Mouse (Mus musculus) lung, embryonic 15.5 days (tissue): ENCODE results near the gene Prom1. TPM values are rescaled to one million over a fixed set of nuclear protein-coding genes. Genes with fewer than 3 reads are reported as not detected.

Experiments used
- ATAC-seq: fragments of 200-750 bp; cut with Nextera tagmentation; 2 replicates; pipeline ENCODE4 v1.8.0; 2017; ENCODE audit warnings: moderate number of reproducible peaks, borderline replicate concordance; ENCODE audit not compliant: low FRiP score, low TSS enrichment; ENCODE audit errors: extremely low read depth
- H3K27ac ChIP-seq: fragments of 300-500 bp; sonication (generic); 2 replicates; pipeline ENCODE4 v1.5.1; 2015; ENCODE audit warnings: moderate library complexity, mild to moderate bottlenecking, inconsistent platforms
- H3K27me3 ChIP-seq: fragments of 300-500 bp; sonication (generic); 2 replicates; pipeline ENCODE4 v1.6.1; 2015; ENCODE audit warnings: inconsistent platforms
- H3K36me3 ChIP-seq: fragments of 300-500 bp; sonication (generic); 2 replicates; pipeline ENCODE4 v1.6.1; 2015; ENCODE audit warnings: inconsistent platforms
- H3K4me1 ChIP-seq: fragments of 300-500 bp; sonication (generic); 2 replicates; pipeline ENCODE4 v1.6.1; 2015; ENCODE audit warnings: inconsistent platforms
- H3K4me2 ChIP-seq: fragments of 300-500 bp; sonication (generic); 2 replicates; pipeline ENCODE4 v1.6.1; 2015; ENCODE audit warnings: inconsistent platforms, mild to moderate bottlenecking, moderate library complexity
- H3K4me3 ChIP-seq: fragments of 300-500 bp; sonication (generic); 2 replicates; pipeline ENCODE4 v1.5.1; 2015; ENCODE audit warnings: mild to moderate bottlenecking, inconsistent platforms
- H3K9ac ChIP-seq: fragments of 300-500 bp; sonication (generic); 2 replicates; pipeline ENCODE4 v1.6.1; 2015; ENCODE audit warnings: inconsistent platforms
- H3K9me3 ChIP-seq: fragments of 300-500 bp; sonication (generic); 2 replicates; pipeline ENCODE4 v1.6.1; 2016; ENCODE audit warnings: inconsistent platforms
- WGBS: fragments of 180-500 bp; shearing (Covaris S2); methylation state at CpG from one replicate; pipeline ENCODE4 v1.1.7; 2015; 5-methylcytosine and 5-hydroxymethylcytosine counted together
- polyA plus RNA-seq: library from polyadenylated mRNA; unstranded; fragments of >200 nt; fragmentation: Nextera tagmentation; extraction: Ambion mirVana; gene quantifications from 2 replicates; pipeline ENCODE4 v1.2.1, GENCODE M21; 2015

Prom1 gene
- polyA plus RNA-seq, 1 experiment from 2014 or later: 43.0 TPM

DNA sequence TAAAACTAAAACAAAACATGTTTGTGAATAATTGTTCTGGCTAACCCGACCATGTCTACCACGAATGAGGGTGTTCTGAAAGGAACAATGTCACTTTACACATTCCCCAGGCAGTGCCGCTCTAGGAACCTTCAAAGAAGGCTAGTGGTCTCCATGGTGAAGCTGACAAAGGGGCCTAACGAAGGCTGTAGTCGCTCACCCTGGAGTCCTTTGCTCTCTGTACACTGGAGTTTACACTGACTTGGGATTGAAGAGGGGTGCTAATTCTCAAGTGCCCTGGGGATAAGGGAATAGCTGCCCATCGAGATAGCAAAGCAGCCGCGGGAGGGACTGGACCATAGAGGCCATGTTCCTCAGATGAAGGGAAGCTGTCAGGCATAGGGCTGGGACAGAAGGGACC lies 2.9 kb upstream of the Prom1 start:
- Histone ChIP-seq H3K9ac (no peak overlapping the region), H3K9me3 (no peaks in the 10 kb centered on the region), H3K36me3 (no peaks in the 10 kb centered on the region), H3K27me3 (no peaks in the 10 kb centered on the region), H3K27ac (no peak overlapping the region), H3K4me1 (peaks cover 22% of the 10 kb centered on the region), H3K4me3 (no peak overlapping the region), H3K4me2 (no peak overlapping the region)
- ATAC-seq: no peak
- WGBS: 62% methylated on average over 8 of the region's 8 CpGs

DNA sequence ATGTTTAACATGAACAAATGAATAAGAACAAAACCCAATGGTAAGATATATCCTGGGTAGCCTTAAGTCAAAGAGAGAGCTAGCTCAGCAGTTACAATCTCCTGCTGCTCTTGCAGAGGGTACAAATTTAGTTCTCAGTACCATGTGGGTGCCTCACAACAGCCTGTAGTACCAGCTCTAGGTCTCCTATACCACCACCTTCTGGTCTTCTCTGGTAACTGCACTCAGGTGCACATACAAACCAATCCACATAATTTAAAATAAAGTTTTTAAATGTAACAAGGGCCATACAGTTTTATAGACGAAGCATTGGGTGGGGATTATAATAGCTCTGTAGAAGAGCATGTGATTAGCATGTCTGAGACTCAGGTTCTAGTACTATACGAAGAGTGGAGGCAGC lies 2.3 kb upstream of the Prom1 start:
- peaks cover 25% of the 10 kb centered on the region for H3K4me1 ChIP-seq
- no peak overlapping the region for H3K4me2 ChIP-seq
- H3K27ac ChIP-seq: no peak overlapping the region
- no peak overlapping the region for H3K4me3 ChIP-seq
- no peaks in the 10 kb centered on the region for H3K27me3 ChIP-seq
- no peaks in the 10 kb centered on the region for H3K9me3 ChIP-seq
- ATAC-seq: no peak
- no peaks in the 10 kb centered on the region for H3K36me3 ChIP-seq
- H3K9ac ChIP-seq: no peak overlapping the region
- 93% methylated on average over 2 of the region's 2 CpGs for WGBS

DNA sequence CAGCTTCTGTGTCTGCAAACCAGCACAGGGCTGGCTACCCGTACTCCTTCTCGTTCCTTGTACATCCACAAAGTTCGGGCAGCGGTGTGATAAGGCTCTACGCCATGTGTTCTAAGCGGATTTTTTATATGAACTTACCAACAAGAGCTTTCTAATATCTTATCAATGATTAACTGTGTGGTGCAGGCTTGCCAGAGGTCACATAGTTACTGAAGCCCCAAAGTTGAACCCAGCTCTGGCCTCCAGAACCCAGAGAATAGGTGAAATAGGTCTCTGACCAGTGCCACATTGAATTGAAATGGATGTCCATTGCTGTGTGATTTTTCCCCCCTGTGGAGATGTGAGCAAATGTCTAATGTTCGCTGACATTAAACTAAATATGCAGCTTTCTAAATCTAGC lies 1.3 kb upstream of the Prom1 start:
- no peaks in the 10 kb centered on the region for H3K9me3 ChIP-seq
- no peaks in the 10 kb centered on the region for H3K36me3 ChIP-seq
- no peak overlapping the region for H3K9ac ChIP-seq
- H3K27me3 ChIP-seq: no peaks in the 10 kb centered on the region
- WGBS: 89% methylated on average over 7 of the region's 7 CpGs
- no peak overlapping the region for H3K4me2 ChIP-seq
- H3K4me3 ChIP-seq: no peak overlapping the region
- ATAC-seq: no peak
- H3K4me1 ChIP-seq: peaks cover 25% of the 10 kb centered on the region
- no peak overlapping the region for H3K27ac ChIP-seq

DNA sequence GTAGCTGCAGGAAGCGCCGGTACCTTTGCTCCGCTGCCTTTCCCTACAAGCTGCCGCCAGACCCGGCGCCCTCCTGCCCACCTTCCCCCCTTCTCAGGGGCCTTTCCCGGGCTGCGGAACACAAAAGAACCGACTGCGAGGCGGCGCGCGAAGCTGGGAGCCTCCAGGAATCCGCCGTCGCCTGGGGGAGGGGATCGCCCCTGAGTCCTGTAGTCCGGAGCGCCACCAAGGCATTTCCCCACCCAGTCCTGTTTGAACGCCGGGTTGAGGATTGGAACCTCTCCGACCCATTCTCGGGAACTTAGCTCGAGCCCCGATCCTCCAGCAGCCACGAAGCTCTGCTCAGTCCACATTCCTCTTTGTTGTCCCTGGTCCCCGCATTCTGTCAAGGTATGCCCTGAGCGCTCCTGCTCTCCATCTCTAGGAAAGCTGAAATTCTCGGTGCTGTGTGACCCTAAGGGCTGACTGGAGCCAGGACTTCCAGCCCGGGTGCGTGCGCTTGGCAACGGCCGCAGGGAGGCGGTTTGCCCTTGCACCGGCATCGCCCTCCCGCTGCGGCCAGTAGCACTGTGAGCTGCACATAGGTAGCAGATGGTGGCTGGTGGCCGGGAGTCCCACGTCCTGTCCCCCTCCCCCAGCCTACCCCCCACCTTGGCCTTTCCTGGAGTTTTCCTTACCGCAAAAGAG lies 1.1 kb downstream of the Prom1 start:
- peak overlapping the region; percentile 82 for H3K27ac ChIP-seq
- H3K4me1 ChIP-seq: peaks cover 25% of the 10 kb centered on the region
- H3K4me3 ChIP-seq: peak overlapping the region; percentile 62
- peak overlapping the region; percentile 95 for H3K4me2 ChIP-seq
- peak; percentile 66 for ATAC-seq
- H3K9ac ChIP-seq: peak overlapping the region; percentile 72
- H3K36me3 ChIP-seq: no peaks in the 10 kb centered on the region
- under 1% methylated on average over 43 of the region's 43 CpGs for WGBS
- H3K9me3 ChIP-seq: no peaks in the 10 kb centered on the region
- H3K27me3 ChIP-seq: no peaks in the 10 kb centered on the region

DNA sequence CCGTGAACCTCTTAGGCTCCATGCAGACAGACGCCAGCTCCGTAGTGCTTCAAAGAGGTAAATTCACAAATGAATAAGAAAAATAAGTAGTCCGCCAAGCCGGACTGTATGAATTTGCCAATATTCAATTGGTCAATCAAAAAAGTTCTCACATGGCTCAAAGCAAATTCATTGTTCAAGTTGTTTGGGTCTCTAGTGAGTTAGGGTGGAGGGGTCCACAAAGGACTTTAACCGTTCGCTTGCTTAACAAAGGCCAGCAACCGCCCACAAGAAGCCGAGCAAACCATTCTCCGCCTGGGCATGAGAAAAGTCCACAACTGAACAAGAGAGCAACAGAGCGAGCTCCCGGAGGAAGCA lies 1.7 kb downstream of the Prom1 start:
- H3K9ac ChIP-seq: peak overlapping the region; percentile 72
- peak overlapping the region; percentile 82 for H3K27ac ChIP-seq
- peak; percentile 29; the same call in 1 of the 2 replicates for ATAC-seq
- H3K27me3 ChIP-seq: no peaks in the 10 kb centered on the region
- H3K4me1 ChIP-seq: peaks cover 22% of the 10 kb centered on the region
- whole genome bisulfite sequencing: 5% methylated on average over 12 of the region's 12 CpGs
- H3K9me3 ChIP-seq: no peaks in the 10 kb centered on the region
- peak overlapping the region; percentile 62 for H3K4me3 ChIP-seq
- peak overlapping the region; percentile 95 for H3K4me2 ChIP-seq
- no peaks in the 10 kb centered on the region for H3K36me3 ChIP-seq

DNA sequence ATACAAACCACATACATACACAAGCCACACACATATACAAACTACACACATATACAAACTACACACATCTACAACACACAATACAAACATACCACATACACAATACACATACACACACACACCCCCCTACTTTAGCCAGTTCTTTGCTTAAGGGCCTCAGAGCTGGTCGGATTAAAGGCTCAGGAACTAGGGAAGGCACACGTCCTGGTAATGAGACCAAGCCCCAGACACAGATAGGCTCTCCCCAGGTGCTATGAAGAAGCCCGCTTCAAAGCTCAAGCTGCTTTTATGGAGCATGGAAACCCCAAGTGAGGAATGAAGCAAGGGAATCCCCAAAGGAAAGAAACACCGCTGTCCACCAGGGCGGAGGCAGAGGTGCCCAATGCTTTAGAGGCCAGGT lies 4.8 kb downstream of the Prom1 start:
- no peak overlapping the region for H3K4me2 ChIP-seq
- no peak overlapping the region for H3K9ac ChIP-seq
- H3K27me3 ChIP-seq: no peaks in the 10 kb centered on the region
- no peaks in the 10 kb centered on the region for H3K9me3 ChIP-seq
- WGBS: 85% methylated on average over 5 of the region's 5 CpGs
- H3K27ac ChIP-seq: no peak overlapping the region
- H3K36me3 ChIP-seq: peaks cover 11% of the 10 kb centered on the region; the same call in 1 of the 2 replicates
- H3K4me3 ChIP-seq: no peak overlapping the region
- H3K4me1 ChIP-seq: peaks cover 16% of the 10 kb centered on the region
- no peak for ATAC-seq

DNA sequence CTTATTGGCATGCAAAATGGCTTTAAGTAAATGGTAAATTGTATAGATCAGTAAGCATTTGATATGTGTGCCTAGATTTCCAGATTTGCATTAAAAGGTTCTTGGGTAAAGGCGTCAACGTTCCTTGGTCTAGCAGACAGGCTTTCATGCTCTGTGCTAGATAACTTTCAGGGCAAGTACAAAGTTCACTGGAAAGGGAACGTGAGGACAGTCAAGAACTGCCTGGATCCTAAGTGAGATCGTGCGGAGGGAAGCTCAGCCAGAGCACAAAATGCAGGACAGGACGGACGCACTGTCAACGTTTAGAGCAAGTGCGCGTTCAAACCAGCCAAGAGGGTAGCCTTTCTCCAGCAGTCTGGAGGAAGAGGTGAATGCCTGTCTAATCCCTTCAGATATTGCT lies 5.7 kb downstream of the Prom1 start:
- Histone ChIP-seq H3K36me3 (peaks cover 13% of the 10 kb centered on the region; the same call in 1 of the 2 replicates), H3K4me2 (no peak overlapping the region), H3K4me3 (no peak overlapping the region), H3K9me3 (no peaks in the 10 kb centered on the region), H3K27ac (no peak overlapping the region), H3K9ac (no peak overlapping the region), H3K27me3 (no peaks in the 10 kb centered on the region), H3K4me1 (peaks cover 9% of the 10 kb centered on the region; the same call in 1 of the 2 replicates)
- no peak for ATAC-seq
- 80% methylated on average over 10 of the region's 10 CpGs for WGBS

DNA sequence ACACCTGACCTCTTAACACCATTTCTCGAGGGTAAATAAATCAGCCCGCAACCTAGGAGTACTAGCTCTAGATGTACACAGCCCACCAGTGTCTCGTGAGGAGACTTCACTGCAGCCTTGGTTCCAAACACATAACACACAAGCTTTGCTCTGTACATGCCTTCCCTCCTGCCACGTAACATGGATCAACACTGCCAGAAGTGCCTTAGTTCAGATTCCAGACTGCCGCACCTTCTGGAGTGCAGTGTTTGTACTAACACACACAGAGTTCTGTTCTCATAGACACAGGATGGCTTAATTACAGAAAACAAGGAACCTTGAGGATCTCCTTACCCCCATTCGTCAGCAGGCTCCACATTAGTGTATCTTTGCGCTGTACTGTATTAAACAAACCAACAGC lies 6.1 kb downstream of the Prom1 start:
- no peak overlapping the region for H3K4me3 ChIP-seq
- no peak for ATAC-seq
- H3K9ac ChIP-seq: no peak overlapping the region
- H3K27ac ChIP-seq: no peak overlapping the region
- H3K27me3 ChIP-seq: no peaks in the 10 kb centered on the region
- H3K9me3 ChIP-seq: no peaks in the 10 kb centered on the region
- H3K4me2 ChIP-seq: no peak overlapping the region
- 63% methylated on average over 7 of the region's 7 CpGs for WGBS
- H3K4me1 ChIP-seq: peaks cover 9% of the 10 kb centered on the region; the same call in 1 of the 2 replicates
- peaks cover 13% of the 10 kb centered on the region; the same call in 1 of the 2 replicates for H3K36me3 ChIP-seq

DNA sequence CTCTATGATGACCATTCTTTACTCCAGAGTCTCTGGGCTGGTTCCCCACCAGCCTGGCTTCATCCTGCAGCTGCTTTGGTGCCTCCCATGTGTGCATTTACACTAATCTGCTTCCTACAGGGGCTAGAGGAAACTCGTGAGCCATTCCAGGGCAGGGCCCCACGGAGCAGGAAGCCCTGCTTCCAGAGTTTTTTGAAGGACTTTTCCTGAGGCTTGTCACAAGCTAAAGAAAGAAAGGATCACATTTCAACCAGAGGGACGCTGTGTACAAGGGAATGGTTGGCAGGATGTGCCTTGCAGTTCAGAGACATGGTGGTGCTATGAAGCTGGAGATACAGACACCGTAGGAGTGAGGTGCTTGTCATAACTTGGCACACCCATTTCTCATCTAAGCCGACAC lies 14.8 kb downstream of the Prom1 start:
- 0 out of 2 replicates have a peak, but pooled peaks cover 4% of the 10 kb centered on the region for H3K4me1 ChIP-seq
- no peak overlapping the region for H3K9ac ChIP-seq
- H3K4me3 ChIP-seq: no peak overlapping the region
- no peaks in the 10 kb centered on the region for H3K9me3 ChIP-seq
- H3K27me3 ChIP-seq: no peaks in the 10 kb centered on the region
- peak overlapping the region; percentile 65 for H3K27ac ChIP-seq
- WGBS: 28% methylated on average over 5 of the region's 5 CpGs
- 0 out of 2 replicates have a peak, but pooled peaks cover 3% of the 10 kb centered on the region for H3K36me3 ChIP-seq
- H3K4me2 ChIP-seq: no peak overlapping the region
- ATAC-seq: peak; percentile 83

DNA sequence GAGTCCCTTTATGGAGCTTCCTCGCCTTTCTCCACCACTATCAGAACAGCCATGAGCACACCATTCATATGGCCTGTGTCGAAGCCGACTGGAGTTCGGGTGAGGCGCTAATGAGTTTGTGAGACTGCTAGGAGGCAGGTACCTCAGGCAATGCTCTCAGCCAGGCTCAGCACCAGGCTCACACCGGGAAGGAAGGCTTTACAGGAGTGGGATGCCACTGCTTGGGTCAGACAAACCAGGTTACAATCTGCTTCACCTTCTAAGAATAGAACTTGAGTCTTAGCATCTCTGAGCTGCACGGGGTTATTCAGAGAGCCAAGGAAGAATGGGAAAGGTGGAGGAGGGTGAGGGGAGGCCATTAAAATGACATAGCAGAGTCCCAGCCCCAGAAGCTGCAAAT lies 16.0 kb downstream of the Prom1 start:
- H3K4me3 ChIP-seq: no peak overlapping the region
- no peak for ATAC-seq
- no peaks in the 10 kb centered on the region for H3K36me3 ChIP-seq
- H3K9ac ChIP-seq: no peak overlapping the region
- 0 out of 2 replicates have a peak, but pooled peaks cover 4% of the 10 kb centered on the region for H3K4me1 ChIP-seq
- WGBS: 85% methylated on average over 7 of the region's 7 CpGs
- no peaks in the 10 kb centered on the region for H3K27me3 ChIP-seq
- H3K9me3 ChIP-seq: no peaks in the 10 kb centered on the region
- H3K4me2 ChIP-seq: no peak overlapping the region
- H3K27ac ChIP-seq: no peak overlapping the region

DNA sequence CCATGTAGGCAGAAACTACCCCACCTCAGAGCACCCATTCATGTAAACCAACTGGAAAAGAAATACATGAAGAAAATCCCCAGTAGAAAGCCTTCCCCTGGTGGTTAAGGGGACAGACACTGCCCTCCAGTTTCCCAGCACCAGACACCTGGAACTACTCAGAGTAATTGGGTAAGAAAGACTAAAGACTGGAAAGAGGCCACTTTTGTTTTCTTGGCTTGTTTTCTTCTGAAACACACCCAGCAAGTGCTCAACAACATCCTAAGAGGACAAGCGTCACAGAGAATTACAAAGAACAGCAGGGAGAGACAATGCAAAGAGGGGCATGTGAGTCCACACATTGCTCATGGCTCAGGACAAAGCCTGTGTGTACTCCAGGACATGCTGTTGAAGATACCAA lies 20.7 kb downstream of the Prom1 start:
- WGBS: 80% methylated on average over 1 of the region's 1 CpGs

DNA sequence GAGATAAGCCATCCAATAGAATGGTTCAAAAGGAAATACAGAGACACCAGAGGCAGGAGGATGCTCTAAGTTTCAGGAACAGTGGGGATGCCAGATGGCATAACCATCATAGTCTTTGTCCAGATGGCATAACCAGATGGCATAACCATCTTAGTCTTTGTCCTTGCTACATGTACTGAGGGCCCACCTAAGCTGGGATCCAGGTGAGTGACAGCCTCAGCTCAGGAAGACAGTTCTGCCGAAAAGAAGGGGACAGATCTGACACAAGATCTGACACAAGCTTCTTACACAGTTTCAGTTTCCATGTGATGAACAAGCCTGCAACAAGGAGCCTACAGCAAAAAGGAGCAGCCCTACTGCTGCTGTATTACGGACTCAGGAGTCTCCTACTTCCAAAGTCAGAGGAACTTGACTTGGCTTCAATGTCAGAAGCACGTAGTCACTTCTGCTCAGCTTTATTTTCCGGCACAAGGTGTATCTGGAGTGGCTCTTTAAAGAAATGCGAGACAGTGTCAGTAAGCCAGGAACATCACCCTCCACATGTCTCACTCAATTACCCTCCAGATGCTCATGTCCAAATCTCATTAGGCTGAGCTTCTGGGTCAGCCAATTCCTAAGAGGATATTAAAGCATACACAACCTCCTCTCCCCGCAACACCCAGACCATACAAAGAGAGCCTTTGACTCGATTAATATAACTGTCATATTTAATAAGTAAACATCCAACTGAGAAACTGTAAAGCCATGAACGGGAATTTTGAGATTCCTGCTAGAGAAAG lies 21.4 kb downstream of the Prom1 start:
- no peak overlapping the region for H3K27ac ChIP-seq
- H3K4me2 ChIP-seq: no peak overlapping the region
- 67% methylated on average over 8 of the region's 8 CpGs for WGBS

More for the DNA sequence above, 20.7 kb downstream of the Prom1 start:
- Histone ChIP-seq H3K27me3 (no peaks in the 10 kb centered on the region), H3K4me2 (no peak overlapping the region), H3K9me3 (no peaks in the 10 kb centered on the region), H3K36me3 (no peaks in the 10 kb centered on the region), H3K4me1 (no peaks in the 10 kb centered on the region), H3K9ac (no peak overlapping the region), H3K4me3 (no peak overlapping the region), H3K27ac (no peak overlapping the region)
- no peak for ATAC-seq

More for the DNA sequence above, 21.4 kb downstream of the Prom1 start:
- Histone ChIP-seq H3K4me3 (no peak overlapping the region), H3K27me3 (no peaks in the 10 kb centered on the region), H3K9ac (no peak overlapping the region), H3K36me3 (no peaks in the 10 kb centered on the region), H3K4me1 (no peaks in the 10 kb centered on the region), H3K9me3 (no peaks in the 10 kb centered on the region)
- no peak for ATAC-seq
